11 mouse cellular contexts compared by ENCODE assay signal in genomic region chr12:70997225-70997624, GRCm38 (mm10).
"Had no signal": no experiment of that assay in that cellular context is flagged by ENCODE, and none has a peak within 500 bp of the region (broad histone marks: within the 10 kb centered on the region; RNA-seq: fewer than 3 reads in every experiment).

No protein-coding gene starts in this region.

- ATAC-seq: midbrain, embryonic 13.5 days had no signal

- H3K9me3 ChIP-seq: limb, embryonic 15.5 days; liver, embryonic 15.5 days; midbrain, embryonic 13.5 days; neural tube, embryonic 15.5 days had no signal

- H3K27ac ChIP-seq: limb, embryonic 15.5 days; liver, embryonic 15.5 days; midbrain, embryonic 13.5 days; neural tube, embryonic 15.5 days had no signal

- H3K4me3 ChIP-seq: limb, embryonic 15.5 days; liver, embryonic 15.5 days; midbrain, embryonic 13.5 days; myocyte; neural tube, embryonic 15.5 days had no signal

- H3K4me2 ChIP-seq: limb, embryonic 15.5 days; liver, embryonic 15.5 days; lung, embryonic 14.5 days; midbrain, embryonic 13.5 days; neural tube, embryonic 15.5 days had no signal

- DNase-seq: kidney, adult 8-10 months; kidney, postnatal 36 days; lung, embryonic 14.5 days; lung, postnatal 14 days; thymus, adult 18-20 months; thymus, postnatal 14 days had no signal

- H3K9ac ChIP-seq: limb, embryonic 15.5 days; liver, embryonic 15.5 days; lung, embryonic 14.5 days; midbrain, embryonic 13.5 days; neural tube, embryonic 15.5 days had no signal

- H3K27me3 ChIP-seq: limb, embryonic 15.5 days; liver, embryonic 15.5 days; midbrain, embryonic 13.5 days; neural tube, embryonic 15.5 days had no signal

- H3K4me1 ChIP-seq: midbrain, embryonic 13.5 days had no signal
